Mouse (Mus musculus): ENCODE data around the gene Armc12.
"Not testable (repeated sequence)": the region's sequence is repeated elsewhere in the genome, so short reads cannot be mapped to it uniquely, and the experiment has no call there.

Gene Armc12

DNA sequence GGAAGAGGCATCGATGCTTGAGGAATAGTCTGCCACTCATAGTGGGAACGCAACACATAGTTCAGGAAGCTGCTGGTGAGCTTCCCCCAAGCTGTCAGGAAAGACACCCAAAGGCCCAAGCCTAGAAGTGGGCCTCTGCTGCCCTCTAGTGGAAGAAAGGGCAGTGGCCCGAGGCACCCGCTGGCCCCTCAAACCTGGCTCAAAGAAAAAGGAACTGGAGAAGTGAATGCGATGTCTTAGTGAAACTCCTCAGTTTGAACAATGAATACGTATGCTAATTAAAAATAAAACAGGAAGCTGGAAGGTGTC is 2.6 kb upstream of the Armc12 start:
- intact Hi-C loops (cut with DNase I): loop anchor here (1.0 to 5.0 kb wide), 4 partner anchors 41 to 141 kb away; no protein-coding TSS in a partner anchor

DNA sequence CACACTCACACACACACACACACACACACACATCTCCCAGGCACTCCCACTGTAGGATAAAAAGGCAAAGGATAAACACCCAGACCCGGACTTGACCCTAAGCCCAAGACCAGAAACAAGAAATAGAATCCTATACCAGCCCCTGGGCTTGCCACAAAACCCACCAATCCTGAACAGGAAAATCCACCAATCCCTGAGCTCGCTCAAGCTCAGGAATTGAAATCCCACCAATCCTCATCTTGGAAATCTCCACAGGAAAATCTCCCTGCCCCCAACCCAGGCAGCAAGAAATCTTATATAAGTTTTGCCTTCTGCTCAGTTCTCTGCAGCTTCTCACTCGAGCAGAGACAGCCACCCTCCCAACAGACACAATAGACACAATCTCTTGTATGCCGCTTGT is 1.5 kb upstream of the Armc12 start:
- intact Hi-C loops (cut with DNase I): loop anchor here (5.0 kb wide), 3 partner anchors 42 to 142 kb away; no protein-coding TSS in a partner anchor

DNA sequence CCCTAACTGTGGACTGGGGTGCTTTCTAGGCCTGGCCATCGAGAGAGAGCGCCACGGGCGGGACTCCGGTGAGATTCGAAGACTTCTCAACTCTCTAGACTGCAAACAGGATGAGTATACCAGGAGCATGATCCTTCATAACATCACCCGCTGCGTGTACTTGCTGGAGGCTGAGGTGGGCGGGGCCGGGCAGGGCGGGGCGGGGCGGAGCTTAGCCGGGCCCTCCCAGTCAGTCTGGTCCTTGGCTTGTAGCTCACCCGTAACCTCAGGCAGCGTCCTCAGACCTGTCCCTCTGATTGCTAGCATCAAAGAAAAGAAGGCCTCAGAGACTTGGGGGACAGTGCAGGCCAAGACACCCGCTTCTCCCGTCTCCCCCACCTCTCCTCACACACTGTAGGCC is 1.3 kb downstream of the Armc12 start:
- intact Hi-C loops (cut with DNase I): no loop called here

DNA sequence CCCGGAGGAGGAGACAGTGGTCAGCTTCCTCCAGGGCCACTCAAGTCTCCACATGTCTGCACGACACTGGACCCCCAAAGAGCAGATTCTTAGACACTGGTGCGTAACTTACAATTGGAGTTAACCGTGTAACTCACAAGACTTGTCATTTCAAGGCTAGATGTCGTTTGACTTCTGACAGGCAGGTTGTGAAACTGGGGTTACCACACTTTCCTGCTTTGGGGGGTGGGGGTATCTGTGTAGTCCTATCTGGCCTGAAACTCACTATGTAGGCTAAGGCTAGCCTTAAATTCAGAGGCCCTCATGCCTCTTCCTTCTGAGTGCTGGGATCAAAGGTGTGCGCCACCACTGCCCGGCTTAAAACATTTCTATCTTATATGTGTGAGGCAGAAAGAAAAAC is 2.0 kb downstream of the Armc12 start:
- intact Hi-C loops (cut with DNase I): no loop called here

DNA sequence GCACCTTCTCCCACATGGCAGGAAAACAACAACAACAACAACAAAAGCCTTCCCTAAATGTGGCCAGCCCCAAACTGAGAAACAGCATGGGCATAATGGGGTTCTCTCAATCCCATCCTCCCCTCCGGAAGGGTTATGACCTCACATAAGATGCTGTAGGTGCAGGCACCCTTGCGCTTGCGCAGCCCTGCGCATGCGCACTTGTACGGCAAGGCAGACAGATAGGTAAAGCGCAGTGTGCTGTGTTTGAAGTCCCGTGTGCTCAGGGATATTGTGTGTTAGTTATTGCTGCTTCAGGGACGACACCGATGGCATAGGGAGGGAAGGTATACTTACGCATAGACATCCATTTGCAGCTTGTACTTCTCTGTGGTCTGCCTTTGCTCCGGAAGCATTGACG is 2.7 kb downstream of the Armc12 start:
- intact Hi-C loops (cut with DNase I): no loop called here

DNA sequence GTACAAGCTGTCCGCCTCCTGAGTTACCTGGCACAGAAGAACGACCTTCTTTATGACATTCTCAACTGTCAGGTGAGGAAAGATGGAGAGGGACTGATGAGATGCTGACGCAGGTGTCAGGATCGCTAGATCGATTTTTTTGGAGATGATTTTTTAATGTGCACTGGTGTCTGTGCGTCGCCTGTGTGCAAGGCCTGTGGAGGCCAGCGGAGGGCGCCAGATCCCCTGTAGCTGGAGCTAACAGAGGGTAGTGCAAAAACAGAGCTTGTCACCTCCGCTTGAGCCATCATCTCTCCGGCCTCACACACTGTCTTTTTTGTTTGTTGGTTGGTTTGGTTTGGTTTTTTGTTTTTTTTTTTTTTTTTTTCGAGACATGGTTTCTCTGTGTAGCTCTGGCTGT is 7.3 kb downstream of the Armc12 start:
- intact Hi-C loops (cut with DNase I): no loop called here

DNA sequence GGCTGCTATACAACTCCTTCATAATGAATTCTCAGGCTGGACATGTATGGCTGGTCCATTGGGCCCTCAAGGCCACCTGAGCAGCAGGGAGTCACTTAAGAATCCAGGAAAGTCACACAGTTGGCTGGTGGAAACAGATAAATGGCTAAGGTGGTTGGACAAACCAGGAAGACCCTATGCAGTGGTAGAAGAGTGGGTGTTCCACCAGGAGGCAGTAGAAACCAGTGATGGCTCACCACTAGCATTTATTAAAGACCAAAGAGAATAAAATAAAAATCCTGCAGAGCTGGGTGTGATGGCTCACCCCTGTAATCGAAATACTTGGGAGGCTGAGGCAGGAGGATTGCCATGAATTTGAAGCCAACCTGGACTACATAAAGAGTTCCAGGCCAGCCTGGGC is 16.3 kb downstream of the Armc12 start:
- intact Hi-C loops (cut with DNase I): loop anchor here (5.0 kb wide), 1 partner anchor 95 kb away; no protein-coding TSS in a partner anchor

DNA sequence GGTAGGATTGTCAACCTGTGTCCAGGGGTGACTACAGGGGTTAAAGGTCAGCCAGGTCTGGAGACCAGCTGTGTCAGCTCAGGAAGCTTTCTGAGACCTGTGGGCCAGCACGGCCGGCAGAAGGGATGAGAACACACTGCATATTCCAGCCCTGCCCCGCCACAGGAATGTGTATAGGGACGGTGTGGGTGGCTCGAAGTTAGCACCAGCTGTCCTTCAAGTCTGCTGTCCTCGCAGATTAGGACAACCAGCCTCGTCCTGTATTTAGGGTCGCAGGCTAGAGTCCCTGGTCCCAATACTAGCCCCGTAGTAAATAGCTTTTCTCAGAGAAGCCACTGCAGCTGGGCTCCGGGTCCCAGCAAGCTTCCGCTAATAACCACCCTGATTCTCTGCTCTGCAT is 17.9 kb downstream of the Armc12 start:
- intact Hi-C loops (cut with DNase I): loop anchor here (5.0 kb wide), 1 partner anchor 94 kb away; no protein-coding TSS in a partner anchor

DNA sequence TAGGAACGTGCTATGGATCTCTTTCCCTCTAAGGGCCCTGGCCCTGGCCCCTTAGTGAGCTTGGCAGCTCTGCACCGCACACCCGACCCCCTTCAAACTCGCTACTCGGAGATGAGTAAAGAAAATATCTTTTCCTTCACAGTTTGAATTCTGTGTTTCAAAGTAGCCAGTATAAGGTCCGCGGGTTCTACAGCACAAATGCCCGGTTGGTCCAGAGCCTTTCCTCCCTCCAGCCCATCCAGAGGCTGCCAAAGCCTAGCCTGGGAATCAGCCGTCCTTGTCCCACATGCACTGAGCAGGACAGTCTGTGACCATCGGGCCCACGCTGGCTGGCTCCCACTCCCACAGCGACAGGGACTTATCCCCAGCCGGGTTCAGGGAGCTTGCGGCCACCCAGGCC is 18.5 kb downstream of the Armc12 start, which contains the start of gene Clpsl2:
TSS of gene Clpsl2 (plus strand) at position 301 of the 400 bp plus-strand sequence.
- intact Hi-C loops (cut with DNase I): loop anchor here (5.0 kb wide), 1 partner anchor 93 kb away; no protein-coding TSS in a partner anchor

DNA sequence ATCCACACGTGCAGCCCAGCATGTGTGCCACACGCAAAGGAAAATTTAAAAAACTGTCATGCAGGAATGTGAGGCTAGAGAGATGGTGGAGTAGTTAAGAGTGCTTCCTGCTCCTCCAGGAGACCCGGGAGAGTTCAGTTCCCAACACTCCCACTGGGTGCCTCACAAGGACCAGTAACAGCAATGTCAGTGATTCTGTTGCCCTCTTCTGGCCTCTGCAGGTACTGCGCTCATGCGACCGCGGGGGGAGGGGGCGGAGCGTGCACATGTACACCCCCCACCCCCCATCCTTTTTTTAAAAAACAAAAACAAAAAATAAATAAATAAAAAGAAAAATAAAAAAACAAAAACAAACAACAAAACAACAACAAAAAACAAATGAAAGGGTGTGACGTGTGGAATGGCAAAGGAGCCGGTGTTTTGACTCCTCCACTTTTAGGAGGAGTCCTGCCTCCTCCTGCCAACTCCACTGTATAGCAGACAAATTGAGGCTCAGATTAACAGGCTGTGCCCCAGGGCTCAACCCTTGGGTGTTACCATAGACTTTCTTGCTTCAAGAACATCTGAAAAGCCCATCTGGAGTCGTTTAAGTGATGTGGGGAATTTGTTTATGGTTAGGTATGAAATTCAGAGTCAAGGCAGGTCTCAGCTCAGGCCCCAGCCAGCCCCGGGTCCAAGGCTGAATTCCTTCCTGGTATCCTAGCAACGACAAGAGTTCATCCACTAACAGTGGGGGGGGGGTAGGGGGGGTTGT is 22.6 kb downstream of the Armc12 start:
- intact Hi-C loops (cut with DNase I): no loop called here

DNA sequence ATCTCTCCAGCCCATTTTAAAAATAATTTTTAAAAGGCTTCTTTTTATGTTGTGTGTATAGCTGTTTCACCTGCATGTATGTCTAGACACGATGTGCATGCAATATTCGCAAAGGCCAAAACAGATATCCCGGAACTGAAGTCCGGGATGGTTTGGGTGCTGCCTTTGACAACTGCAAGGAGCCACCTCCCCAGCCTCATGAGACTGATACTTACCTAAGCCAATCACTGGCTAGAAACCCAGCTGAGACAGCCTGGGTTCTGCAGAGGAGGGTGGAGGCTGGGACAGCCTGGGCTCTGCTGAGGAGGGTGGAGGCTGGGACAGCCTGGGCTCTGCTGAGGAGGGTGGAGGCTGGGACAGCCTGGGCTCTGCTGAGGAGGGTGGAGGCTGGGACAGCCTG is 23.4 kb downstream of the Armc12 start:
- intact Hi-C loops (cut with DNase I): not testable (repeated sequence)

DNA sequence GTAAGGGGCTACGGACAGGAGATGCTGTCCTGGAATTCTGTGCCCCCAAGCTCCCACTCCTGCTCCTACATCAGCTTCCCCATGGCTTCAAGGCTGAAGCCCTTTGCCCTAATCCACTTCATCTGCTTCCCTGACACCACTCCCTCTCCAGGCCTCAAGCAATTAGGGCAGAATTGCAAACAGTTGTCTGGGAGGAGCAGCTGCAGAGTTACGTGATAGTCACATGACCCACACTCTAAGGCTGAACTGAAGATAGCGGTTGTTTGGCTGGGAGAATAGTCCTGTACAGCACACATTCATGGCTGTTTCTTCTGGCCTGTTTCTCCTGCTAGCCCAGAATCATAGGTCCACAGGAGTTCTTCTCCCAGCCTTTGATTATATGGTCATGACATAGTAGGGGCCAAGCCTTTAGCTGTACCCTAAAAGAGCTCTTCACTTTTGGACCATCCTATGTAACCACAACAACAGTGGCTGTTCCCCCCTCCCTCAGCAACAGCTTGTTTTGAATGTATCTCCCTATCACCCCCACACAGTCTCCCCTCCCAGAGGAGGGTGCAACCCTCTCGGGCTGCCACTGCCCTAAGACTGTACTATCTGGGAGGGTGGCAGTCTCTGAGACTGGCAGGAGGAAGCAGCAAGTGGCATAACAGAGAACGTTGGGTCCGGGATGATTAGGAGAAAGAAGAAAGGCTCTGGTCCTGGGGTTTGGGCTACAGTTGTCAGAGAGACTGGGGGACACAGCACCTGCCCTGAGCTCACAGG is 26.2 kb downstream of the Armc12 start:
- intact Hi-C loops (cut with DNase I): no loop called here

DNA sequence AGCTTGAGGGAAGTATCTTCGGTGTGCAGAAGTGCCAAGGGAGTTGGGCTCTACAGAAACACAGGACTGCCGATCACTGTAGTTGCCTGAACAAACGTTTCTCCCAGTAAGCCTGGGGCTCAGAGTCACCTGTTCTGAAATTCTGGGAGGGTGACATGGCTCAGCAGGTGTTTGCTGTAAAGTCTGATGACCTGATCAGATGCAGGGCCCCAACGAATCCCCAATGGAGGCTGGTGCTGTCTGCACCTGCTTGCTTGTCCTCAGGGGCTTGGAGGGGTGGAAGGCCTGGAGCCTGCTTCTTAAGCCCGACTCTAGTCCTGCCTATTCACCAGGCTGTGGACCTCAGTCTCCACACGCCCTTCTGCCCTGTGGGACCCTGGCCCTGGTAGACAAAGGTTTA is 27.2 kb downstream of the Armc12 start:
- intact Hi-C loops (cut with DNase I): no loop called here

DNA sequence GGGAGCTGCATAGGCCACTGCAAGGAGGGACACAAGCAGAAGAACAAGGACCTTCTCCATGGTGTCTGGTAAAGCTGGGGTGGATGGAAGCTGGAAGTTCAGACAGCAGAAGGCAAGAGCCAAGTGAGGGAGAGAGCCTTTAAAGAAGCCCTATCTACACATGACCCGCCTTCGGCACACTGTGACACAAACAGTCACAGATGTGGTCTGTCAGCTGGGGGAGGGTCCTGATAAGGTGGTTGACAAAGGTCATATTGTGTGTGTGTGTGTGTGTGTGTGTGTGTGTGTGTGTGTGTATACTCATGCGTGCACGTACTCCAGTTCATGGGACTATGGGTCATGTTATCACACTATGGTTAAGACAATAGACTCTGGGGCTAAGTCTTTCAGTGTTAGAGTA is 30.0 kb downstream of the Armc12 start, which contains the start of gene Clps:
TSS of gene Clps (minus strand) at position 169 of the 400 bp plus-strand sequence.
- intact Hi-C loops (cut with DNase I): no loop called here

DNA sequence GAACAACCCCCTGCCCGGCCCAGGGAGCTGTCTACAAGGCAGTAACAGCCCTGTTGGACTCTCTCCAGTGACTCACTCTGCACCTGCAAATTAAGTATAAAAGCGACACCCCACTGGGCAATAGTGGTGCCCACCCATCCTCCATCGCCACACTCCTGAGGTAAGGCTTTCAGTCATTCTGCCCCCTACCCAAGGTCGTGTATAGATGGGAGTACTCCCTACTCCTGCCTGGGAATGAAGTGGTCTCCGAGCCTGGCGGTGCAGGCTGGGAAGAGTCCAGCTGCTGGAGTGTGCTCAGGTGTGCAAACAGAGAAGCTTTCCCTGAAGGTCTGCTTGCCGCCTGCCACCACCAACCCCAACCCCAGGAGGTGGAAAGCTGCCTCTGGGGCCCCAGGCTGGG is 31.0 kb downstream of the Armc12 start:
- intact Hi-C loops (cut with DNase I): no loop called here

DNA sequence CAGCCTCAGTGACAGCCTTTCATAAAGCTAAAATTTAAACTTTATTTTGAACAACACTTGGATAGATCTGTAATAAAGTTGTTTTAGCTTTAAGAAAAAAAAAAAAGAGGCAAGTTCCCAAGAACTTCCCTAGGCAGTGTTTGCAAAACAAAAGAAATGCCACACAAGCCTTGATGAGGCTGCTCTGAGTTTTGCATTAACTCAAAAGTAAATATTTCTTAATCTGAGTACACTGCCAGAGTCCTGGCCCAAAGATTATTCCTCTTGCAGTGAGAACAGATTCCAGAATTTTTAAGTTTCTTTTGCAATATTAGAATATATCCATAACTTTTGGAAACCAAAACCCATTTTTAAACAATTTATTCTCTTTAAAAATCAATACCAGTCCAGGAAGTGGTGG is 34.6 kb downstream of the Armc12 start:
- intact Hi-C loops (cut with DNase I): no loop called here

DNA sequence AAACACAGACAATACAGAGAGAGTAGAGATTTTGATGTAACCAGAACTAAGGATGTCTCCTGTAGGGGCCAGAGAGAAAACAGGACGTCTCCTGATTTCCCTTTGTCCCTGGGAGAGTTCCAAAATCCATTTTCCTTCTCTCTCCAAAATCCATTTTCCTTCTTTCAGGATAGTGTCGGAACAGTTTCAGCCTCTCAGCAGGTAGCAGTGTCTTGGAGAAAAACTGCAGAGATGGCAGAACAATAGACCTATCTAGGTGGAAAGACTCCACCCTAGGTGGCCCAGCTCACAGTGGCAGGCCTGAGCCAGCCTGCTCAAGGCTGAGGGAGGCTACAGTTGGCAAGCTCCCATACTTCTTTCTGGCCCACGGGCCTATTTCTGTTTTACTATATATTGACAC is 36.9 kb downstream of the Armc12 start:
- intact Hi-C loops (cut with DNase I): no loop called here

DNA sequence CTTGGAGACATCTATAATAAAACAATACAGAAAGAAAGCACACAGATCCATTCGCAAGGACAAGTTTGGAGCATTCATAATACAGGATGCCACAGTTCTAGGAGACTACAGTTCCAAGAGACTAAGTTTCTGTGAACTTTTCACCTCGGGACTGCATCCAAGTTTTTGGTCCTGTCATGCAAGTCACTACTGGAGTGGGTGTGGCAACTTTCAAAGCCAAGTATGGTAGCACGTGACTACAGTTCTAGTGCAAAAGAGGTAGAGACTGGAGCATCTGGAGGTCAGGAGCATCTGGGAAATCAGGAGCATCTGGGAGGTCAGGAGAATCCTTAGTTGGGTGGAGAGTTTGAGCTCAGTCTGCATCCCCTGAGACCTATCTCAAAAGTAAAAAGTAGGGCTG is 41.3 kb downstream of the Armc12 start:
- intact Hi-C loops (cut with DNase I): no loop called here

DNA sequence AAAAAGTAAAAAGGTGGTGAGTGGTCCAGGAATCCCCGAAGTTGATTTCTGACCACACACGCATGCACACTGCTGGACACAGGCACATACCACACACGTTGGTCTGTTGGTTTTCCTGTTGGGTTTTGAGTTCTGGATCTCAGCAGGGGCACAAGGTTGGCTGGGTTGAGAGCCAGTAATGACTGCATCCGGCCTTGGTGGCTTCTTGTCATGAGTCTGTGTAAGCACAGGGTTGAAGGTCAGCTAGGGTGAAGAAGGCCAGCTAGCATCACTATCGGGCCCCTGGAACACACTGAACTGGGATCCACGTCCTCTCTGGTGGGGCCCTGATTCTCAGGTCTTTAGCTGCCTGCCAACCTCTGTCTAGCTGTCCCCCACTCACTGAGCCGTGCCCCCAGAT is 41.9 kb downstream of the Armc12 start:
- intact Hi-C loops (cut with DNase I): no loop called here

DNA sequence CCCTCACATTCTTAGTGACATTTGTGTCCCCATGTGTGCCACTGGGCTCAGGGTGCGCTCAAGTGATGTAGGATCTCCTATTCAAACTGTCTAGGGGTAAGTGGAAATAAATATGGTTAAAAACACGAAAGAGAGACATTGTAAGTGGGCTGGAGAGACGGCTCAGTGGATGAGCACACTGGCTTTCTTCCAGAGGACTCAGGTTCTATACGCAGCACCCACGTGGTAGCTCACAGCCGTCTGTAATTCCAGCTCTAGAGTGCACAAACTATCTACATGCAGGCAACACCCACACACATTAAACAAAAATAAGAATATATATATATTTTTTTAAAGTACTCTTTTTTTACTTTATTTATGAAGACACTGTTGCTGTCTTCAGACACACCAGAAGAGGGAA is 42.3 kb downstream of the Armc12 start:
- intact Hi-C loops (cut with DNase I): no loop called here

DNA sequence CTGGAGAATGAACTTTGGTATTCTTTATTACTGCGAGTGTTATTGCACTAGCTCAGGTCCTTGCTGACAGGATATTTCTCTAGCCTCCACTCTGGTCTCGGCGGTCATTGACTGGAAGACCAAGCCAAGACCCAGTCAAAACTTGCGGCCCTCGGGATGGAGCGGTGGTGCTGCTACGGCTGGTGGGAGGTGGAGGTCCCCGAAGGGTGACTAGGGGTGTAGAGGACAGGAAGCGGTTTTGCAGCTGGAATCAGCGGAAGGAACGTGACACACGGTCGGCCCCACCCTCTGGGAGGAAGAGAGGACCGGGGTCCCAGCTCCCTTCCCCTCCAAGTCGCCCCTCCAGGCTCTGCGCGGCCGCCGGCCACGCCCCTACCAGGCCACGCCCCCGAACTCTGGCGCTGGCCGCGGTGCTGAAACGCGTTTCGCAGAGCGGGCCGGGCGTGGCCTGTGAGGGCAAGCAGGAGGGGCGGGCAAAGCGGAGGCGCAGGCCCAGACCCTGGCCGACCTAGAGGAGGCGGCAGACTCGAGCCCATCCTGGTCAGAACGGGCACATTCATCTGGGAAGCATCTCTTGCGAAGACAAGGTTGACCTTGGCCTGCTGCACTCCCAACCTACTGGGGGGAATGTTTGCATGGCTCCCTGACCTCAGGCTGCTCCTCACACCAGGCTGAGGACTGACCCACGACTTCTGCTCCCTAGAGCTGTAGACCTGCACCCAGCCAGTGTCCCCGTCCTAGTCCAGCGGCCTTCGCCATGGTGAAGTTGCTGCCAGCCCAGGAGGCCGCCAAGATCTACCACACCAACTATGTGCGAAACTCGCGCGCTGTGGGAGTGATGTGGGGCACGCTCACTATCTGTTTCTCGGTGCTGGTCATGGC is 44.9 kb downstream of the Armc12 start, which contains the start of gene Lhfpl5:
TSS of gene Lhfpl5 (plus strand) at position 398 of the 882 bp plus-strand sequence.
- intact Hi-C loops (cut with DNase I): no loop called here
